Mouse (Mus musculus): Measurements from ENCODE around the gene Cnksr1.
A peak's percentile ranks its signal among the peaks of the same experiment; 100 is the strongest.
"Not testable (repeated sequence)": the region's sequence is repeated elsewhere in the genome, so short reads cannot be mapped to it uniquely, and the experiment has no call there.

Gene Cnksr1

DNA sequence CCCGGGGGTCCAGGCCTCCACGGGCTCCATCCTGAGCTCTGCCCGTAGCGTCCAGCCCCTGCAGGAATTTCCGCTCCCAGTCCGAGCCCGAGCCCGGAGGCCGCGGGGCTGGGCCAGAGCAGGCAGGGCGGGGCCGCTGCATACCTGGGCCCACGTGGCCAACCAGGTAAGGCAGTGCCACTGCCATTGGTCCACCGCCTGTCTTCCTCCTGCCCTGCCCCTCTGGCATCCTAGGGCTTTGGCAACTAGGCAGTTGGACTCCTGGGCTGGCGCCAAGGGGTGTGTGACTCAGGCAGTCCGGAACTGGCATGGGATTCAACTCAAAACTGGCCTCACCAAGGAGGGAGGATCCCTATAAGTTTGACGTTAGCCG is at the start of gene Cnksr1:
Gene Cnksr1 (minus strand): TSS at position 121 of the 373 bp plus-strand sequence.
- no peak for DNase-seq (ENCODE audit: low read depth in 2 of 2, low spot score in 2 of 2)

- DNase-seq (ENCODE audit: low read depth in 2 of 2, low spot score in 2 of 2): peak; percentile 68 to 76
Observed at GRCm38 (mm10) chr4:134287575-134288025, 49.4 kb upstream of the Cnksr1 start, which contains the start of gene Pdik1l. Gene Pdik1l, minus strand, starts transcription at chr4:134287895.

DNA sequence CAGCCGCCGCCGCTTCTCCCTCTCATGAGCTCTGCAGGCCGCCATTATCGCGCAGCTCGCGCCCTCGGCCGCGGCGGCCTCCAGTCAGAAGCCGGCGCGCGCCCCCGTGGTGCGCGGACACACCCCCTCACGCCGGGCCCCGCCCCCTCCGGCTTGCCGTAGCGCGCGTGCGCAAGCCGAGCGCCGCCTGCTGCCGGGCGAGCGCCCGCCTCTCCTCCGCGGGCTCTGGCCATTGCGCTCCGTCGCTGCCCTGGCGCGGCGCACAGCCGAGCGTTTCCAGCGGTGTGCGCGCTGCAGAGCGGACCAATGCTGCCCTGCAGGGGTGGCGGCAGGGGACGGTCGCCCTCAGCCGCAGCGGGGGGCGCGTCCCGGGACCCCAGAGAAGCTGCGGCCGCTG is 49.0 kb upstream of the Cnksr1 start:
- peak; percentile 98 for DNase-seq (ENCODE audit: low read depth in 2 of 2, low spot score in 2 of 2)

DNA sequence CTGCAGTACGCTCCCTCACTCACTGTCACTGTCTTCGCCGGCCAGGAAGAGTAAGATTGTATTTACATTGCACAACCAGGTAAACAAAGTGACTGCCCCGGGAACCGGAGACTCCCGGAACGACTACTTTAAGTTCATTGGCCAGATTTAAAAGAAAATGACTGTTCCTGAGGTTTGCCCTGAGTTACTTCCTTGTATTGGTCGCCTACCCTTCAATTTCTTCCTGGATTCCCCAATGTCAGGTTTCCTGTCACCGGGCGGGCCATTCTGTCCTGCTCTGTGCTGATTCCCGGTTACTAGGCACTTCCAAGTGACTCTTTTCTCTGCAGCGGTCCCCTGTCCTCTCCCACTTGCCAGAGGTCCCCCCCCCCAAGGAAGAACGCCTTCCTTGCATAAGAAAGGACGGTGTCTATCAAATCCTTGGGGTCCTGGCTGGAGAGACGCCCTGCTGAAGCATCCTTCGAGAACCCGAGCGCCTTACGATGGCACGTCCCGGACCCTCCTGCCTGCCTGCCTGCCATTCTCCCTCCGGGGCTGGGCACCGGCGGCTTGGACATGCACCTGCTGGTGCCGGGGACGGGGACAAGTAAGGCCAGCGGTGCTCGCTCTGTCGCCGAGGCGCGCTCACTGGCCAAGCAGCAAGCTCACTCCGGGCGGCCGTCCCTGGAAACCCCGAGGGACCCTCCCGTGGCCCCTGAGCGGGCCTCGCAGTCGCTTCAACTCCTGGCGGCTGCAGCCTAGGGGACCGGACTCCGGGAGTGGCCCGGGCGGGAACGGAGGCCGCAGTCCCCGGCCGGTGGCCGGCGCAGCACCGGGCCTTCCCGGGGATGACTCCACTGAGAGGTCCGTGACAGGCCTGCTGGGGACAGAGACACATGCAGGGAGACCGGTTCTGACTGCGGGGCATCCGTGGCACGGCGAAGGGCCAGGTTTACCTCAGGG is 48.3 kb upstream of the Cnksr1 start:
- no peak for DNase-seq (ENCODE audit: low read depth in 2 of 2, low spot score in 2 of 2)

DNA sequence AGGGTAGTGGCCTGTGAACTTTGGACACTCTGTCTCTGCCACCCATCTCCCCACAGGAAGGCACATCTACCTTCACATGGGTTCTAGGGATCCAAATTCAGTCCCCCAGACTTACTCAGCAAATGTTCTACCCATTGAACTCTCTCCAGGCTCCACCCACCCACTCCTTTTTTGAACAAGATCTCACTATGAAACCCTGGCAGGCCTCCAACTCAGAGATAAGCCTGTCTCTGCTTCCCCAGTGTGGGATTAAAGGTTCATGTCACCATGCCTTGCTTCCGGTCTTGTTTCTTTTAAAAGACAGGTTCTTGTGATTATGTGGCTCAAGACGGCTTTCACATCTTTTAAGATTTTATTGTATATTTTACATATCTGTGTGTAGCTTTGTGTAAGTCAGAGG is 46.7 kb upstream of the Cnksr1 start:
- no peak for DNase-seq (ENCODE audit: low read depth in 2 of 2, low spot score in 2 of 2)

DNA sequence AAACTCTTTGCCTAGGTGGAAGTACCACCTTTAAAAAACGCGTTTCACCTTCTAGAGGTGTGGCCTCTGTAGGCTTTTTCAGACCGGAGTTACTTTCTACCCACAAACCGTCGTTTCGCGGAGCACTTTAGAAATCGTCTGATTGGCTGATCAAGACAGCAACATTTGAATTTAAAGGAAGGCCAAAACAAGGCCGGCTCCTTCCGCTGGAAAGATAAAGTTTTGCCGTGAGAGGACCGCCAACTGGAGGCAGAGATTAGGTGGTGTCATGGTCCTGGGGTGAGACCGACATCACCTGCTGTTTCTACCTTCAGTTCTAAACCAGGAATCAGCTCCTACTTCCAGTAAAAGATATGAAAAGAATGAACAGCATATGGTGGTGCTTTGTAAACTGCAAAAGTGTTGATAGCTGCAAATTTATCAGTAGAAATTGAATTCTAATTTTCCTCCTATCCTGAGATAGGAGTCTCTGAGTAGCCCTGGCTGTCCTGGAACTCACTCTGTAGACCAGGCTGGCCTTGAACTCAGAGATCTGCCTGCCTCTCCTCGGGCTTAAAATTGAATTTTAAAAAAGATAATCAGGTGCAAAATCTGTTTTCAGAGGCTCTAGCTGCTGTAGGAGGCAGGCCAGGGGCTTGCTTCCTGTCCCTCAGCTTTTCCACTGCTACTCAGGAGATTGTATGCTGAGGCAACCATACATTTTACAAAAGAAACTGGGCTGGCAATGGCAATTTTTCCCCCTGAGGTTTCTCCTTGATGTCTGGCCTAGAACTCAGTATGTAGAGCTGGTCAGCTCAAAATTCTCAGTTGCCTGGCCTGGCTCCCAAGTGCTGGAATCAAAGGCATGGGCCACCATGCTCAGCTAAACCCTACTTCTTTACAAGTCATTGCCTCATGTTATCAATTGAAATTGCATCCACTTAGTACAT is 35.5 kb upstream of the Cnksr1 start:
- DNase-seq (ENCODE audit: low read depth in 2 of 2, low spot score in 2 of 2): peak; percentile 56 to 68

DNA sequence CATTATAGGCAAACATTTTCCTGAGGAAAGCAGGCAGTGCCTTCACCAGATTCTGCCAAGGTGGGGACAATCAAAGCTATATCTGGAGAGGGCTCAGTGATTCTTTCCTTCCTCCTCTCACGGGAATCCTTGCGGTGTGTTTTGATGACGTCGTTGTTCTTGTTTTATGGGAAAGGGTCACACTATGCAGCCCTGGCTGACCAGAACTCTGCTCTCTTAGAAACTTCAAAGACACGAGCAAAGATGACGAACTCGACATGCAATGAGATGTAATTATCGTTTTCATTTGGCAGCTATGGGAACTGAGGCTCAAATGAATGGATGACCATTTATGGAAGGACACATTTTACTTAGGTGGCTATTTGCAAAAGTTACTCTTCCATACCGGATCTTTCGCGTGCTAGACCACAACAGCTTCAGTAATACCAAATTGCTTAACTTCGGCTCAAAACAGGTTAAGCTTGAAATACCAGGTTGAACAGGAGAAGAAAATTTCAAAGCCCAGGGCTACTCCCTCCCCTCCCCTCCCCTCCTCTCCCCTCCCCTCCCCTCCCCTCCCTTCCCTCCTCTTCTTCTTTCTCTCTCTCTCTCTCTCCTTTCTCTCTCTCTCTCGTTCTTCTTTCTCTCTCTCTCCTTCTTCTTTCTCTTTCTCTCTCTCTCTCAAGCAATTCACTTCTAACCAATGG is 34.7 kb upstream of the Cnksr1 start:
- no peak for DNase-seq (ENCODE audit: low read depth in 2 of 2, low spot score in 2 of 2)

GRCm38 (mm10) chr4:134271979-134272378 is 33.8 kb upstream of the Cnksr1 start:
- no peak for DNase-seq (ENCODE audit: low read depth in 2 of 2, low spot score in 2 of 2)

GRCm38 (mm10) chr4:134269622-134270021 is 31.4 kb upstream of the Cnksr1 start:
- not testable (repeated sequence) for DNase-seq (ENCODE audit: low read depth in 2 of 2, low spot score in 2 of 2)

- no peak for DNase-seq (ENCODE audit: low read depth in 2 of 2, low spot score in 2 of 2)
Observed at GRCm38 (mm10) chr4:134268102-134268655, 30.0 kb upstream of the Cnksr1 start.

GRCm38 (mm10) chr4:134265860-134266585 is 27.8 kb upstream of the Cnksr1 start:
- DNase-seq (ENCODE audit: low read depth in 2 of 2, low spot score in 2 of 2): no peak

DNA sequence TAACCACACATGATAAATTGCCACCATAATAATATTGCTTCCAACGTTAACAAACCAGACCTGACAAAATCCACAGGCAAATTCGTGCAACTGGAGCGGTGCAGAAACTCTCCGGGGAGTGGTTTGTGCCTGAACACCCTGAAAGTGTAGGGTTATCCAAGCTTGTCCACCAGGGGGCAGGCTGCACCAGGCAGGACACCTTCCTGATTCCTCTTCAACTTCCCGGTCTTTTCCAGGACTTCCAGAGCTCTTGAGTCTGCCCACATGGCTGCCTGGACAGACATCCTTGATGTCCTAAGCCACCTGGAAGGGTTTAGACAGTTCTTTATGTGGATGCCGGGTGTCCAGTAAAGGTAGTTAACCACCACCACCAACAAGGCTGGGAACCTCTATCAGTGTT is 25.0 kb upstream of the Cnksr1 start:
- DNase-seq (ENCODE audit: low read depth in 2 of 2, low spot score in 2 of 2): peak in 1 of 2 experiments; percentile 35

GRCm38 (mm10) chr4:134258354-134258753 is 20.2 kb upstream of the Cnksr1 start:
- DNase-seq (ENCODE audit: low read depth in 2 of 2, low spot score in 2 of 2): no peak

DNA sequence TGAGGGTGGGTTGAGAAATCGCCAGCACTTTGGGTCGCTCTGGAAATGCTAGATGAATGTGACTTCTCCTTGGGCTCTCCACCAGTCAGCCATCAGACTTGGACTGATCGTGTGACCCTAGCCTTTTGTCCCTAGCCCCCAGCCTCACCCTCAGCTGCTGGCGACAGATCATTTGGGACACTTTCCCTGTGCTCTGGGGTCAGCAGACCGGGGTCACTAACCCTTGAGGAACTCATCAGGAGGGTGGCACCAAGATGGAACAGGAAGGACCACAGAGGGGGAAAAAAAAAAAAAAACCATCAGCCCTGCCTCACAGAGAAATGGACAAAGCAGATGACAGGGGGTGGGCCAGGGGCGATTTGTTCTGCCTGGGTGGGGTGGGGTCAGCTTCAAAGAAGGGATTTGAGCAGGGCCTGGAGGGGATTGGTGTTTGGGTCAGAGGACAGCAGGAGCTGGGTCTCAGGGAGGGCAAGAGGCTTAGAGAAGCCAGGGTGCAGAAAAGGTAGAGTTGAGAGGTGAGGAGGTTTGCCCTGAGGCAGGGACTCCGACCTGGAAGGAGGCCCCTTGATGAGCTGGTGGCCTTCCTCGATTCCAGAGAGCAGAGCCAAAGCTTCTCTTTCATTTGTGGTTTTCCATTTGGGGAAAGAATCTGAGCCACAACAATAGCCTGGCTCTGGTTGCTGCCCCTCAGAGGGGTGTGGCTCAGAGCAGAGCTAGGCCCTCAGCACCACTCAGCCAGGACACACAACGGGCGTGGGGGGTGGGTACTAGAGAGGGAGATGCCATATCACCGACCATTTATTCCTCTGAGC is 19.2 kb upstream of the Cnksr1 start:
- no peak for DNase-seq (ENCODE audit: low read depth in 2 of 2, low spot score in 2 of 2)

DNA sequence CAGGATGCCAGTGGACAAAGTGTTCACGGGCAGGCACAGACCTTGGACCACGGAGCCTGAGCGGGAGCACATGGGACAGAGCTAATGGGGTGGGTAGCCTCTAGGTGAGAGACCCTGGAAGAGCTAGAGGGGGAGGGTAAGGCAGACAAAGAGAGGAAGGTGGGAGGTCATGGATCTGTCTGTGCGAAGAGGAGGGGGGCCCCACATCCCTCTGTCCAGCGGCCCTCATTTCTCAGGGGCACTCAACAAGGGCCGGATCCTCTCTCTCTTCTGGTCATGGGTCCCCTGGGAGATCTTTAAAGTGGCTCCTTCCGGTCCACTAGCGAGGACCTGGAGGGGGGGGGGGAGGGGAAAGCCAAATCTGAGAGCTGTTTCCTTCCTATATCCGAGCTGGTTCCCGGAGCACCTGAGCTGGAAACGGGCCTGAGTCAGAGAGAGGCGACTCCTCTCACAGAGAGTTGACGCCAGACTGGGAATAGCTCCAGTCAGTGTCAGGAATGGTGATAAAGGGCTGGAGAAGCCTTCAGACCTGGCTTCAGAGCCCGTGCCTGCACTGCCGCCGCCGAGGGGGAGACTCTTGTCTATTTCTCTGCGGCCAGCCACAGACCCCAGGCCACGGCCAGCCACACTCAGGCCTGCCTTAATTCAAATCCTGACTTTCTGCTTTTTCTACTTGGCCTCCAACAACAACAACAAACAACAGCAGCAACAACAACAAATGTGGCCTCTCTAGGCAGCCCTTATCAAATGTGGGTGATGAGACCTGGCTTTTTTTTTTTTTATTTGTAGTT is 18.4 kb upstream of the Cnksr1 start:
- DNase-seq (ENCODE audit: low read depth in 2 of 2, low spot score in 2 of 2): no peak

- no peak for DNase-seq (ENCODE audit: low read depth in 2 of 2, low spot score in 2 of 2)
Observed at GRCm38 (mm10) chr4:134255854-134256253, 17.7 kb upstream of the Cnksr1 start.

DNA sequence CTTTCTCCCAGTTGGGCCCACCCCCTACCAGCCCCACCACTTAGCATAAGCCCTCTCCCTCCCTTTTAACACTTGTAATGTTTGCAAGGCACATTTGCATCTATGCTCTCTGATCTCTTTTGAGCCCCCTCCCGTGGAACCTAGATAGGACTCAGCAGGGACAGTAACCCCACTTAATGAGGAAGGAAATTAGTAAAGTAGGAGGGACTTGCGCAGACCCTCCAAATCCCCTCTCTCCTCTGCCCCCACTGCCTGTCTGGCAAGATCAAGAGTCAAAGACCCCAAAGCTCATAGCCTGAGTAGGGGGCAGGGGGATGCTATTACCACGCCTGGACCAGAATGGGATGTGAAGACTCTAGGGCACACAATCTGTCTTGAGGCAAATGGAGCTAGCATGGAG is 16.6 kb upstream of the Cnksr1 start:
- DNase-seq (ENCODE audit: low read depth in 2 of 2, low spot score in 2 of 2): no peak

GRCm38 (mm10) chr4:134253722-134254324 is 15.6 kb upstream of the Cnksr1 start, which contains the start of gene Grrp1:
Gene Grrp1, minus strand, starts transcription at chr4:134254106.
- DNase-seq (ENCODE audit: low read depth in 2 of 2, low spot score in 2 of 2): no peak
